Mouse (Mus musculus) heart, adult 9 months (tissue): ENCODE results near the gene Arl5a.

Experiments
- DNase-seq, 2 experiments: peaks; one replicate each; pipeline ENCODE4 v3.0.0; 2022; ENCODE audit warnings: low spot score in 2 of 2

Arl5a gene

GRCm38 (mm10) chr2:52422871-52423610 lies 1.7 kb downstream of the Arl5a start:
- DNase-seq, result no peak

GRCm38 (mm10) chr2:52421197-52421596 lies 3.5 kb downstream of the Arl5a start:
- DNase-seq, result no peak

GRCm38 (mm10) chr2:52420001-52420710 lies 4.5 kb downstream of the Arl5a start:
- no peak for DNase-seq

GRCm38 (mm10) chr2:52419295-52419694 lies 5.4 kb downstream of the Arl5a start:
- no peak for DNase-seq

GRCm38 (mm10) chr2:52412524-52413037 lies 12.1 kb downstream of the Arl5a start:
- no peak for DNase-seq

- DNase-seq, result no peak
These were observed 18.2 kb downstream of the Arl5a start for GRCm38 (mm10) chr2:52406480-52406879.

GRCm38 (mm10) chr2:52405238-52405637 lies 19.5 kb downstream of the Arl5a start:
- no peak for DNase-seq

GRCm38 (mm10) chr2:52394529-52394928 lies 30.2 kb downstream of the Arl5a start:
- DNase-seq, result no peak

GRCm38 (mm10) chr2:52390415-52390975 lies 34.2 kb downstream of the Arl5a start:
- DNase-seq, result no peak

GRCm38 (mm10) chr2:52389975-52390374 lies 34.7 kb downstream of the Arl5a start:
- no peak for DNase-seq

- no peak for DNase-seq
These were observed 38.2 kb downstream of the Arl5a start for GRCm38 (mm10) chr2:52386451-52386850.

- DNase-seq, result peak; percentile 10 to 24
These were observed 38.7 kb downstream of the Arl5a start for GRCm38 (mm10) chr2:52386037-52386436.

- peak in 1 of 2 experiments; percentile 6 for DNase-seq
These were observed 45.8 kb downstream of the Arl5a start for GRCm38 (mm10) chr2:52378848-52379261.

- peak; percentile 22 to 40 for DNase-seq
These were observed 46.3 kb downstream of the Arl5a start, which contains the start of gene Neb for GRCm38 (mm10) chr2:52378448-52378804. Neb (minus strand) TSS chr2:52378474.

- no peak for DNase-seq
These were observed 46.8 kb downstream of the Arl5a start for GRCm38 (mm10) chr2:52377706-52378447.

GRCm38 (mm10) chr2:52374706-52375105 lies 50.0 kb downstream of the Arl5a start:
- DNase-seq, result no peak

GRCm38 (mm10) chr2:52372480-52372879 lies 52.2 kb downstream of the Arl5a start:
- DNase-seq, result no peak

- DNase-seq, result no peak
These were observed 52.6 kb downstream of the Arl5a start for GRCm38 (mm10) chr2:52372080-52372479.

- DNase-seq, result peak; percentile 32 to 60
These were observed 53.6 kb downstream of the Arl5a start for GRCm38 (mm10) chr2:52371066-52371465.

- DNase-seq, result no peak
These were observed 55.1 kb downstream of the Arl5a start for GRCm38 (mm10) chr2:52369622-52370021.

- no peak for DNase-seq
These were observed 57.0 kb downstream of the Arl5a start for GRCm38 (mm10) chr2:52367665-52368064.

- no peak for DNase-seq
These were observed 57.5 kb downstream of the Arl5a start for GRCm38 (mm10) chr2:52367248-52367647.
